ENCODE assay signal across 8 mouse cellular contexts in the genomic region with DNA sequence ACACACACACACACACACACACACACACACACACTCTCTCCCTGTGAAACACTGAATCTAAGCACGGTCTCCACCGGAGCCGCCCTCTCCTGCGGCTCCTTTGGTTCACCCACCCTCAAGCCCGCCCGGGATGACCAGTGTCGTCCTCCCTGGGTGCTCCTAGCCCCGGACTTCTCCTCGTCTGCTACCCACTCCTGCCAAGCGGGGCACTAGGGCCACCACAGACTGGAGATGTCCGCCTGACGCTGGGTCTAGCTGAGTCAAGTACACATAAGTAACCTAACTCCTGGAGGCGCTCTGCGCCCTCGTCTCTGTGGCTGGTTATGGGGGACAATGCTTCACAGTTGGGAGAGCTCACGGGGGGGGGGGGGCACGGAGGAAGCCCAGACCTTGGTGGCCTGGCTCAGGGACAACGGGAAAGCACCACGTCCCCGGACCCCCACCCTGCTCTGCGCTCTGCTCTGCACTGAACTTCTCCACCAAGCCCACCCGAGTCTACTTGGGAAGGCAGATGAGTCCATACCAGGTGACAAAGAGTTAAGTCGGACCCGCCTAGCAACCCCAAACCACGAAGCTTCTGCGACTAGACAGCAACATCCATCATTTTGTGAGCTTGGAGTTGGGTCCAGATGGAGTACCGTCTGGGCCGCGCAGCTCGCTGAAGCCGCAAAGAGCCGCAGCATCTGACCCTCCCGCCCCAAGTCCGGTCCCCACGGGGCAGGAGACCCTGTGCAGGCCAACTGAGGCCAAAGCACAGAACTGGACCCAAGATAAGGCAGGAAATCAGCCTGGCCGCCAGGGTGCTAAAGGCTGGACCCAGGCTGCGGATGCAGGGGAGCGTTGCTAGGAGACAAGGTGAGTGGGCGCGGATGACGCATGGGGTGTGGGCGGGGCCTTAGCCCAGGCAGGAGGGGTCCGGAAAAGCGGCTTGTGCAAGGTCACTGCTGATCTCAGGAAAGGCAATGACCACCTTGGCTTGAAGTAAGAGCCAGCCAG. TPM values are rescaled to one million over a fixed set of nuclear protein-coding genes. Genes with fewer than 3 reads are reported as not detected.
DNase-seq lines count a peak whose midpoint lies in the region; ATAC-seq lines count a peak whose summit lies in the region.

TSS of gene Matk (plus strand) at position 512 of the 996 bp plus-strand sequence.

- peaks cover 18% of the 10 kb centered on the region for H3K4me1 ChIP-seq in embryonic facial prominence, embryonic 15.5 days
- H3K4me1 ChIP-seq in neural tube, embryonic 14.5 days (ENCODE audit: control insufficient read depth, insufficient read depth, low read length), result peaks cover 13% of the 10 kb centered on the region

- H3K9ac ChIP-seq in embryonic facial prominence, embryonic 15.5 days, result no peak within 1 kb of the TSS
- H3K9ac ChIP-seq in neural tube, embryonic 14.5 days (replicated peaks; ENCODE audit: low read depth, low read length), result 0 out of 2 replicates have a peak within 1 kb of the TSS, but pooled peaks have one; percentile 26

- WGBS in embryonic facial prominence, embryonic 15.5 days, result 8% methylated on average over 43 of the region's 44 CpGs
- 10% methylated on average over 42 of the region's 44 CpGs for WGBS in neural tube, embryonic 14.5 days

- H3K4me3 ChIP-seq in embryonic facial prominence, embryonic 15.5 days (replicated peaks), result peak within 1 kb of the TSS; percentile 11; the same call in 1 of the 2 replicates
- peak within 1 kb of the TSS; percentile 19; the same call in 1 of the 2 replicates for H3K4me3 ChIP-seq in neural tube, embryonic 14.5 days (ENCODE audit: low read depth, low read length)

- H3K4me2 ChIP-seq in embryonic facial prominence, embryonic 15.5 days (replicated peaks), result peak within 1 kb of the TSS; percentile 34
- H3K4me2 ChIP-seq in neural tube, embryonic 14.5 days (ENCODE audit: low read depth, low read length), result peak within 1 kb of the TSS; percentile 58

- H3K9me3 ChIP-seq in embryonic facial prominence, embryonic 15.5 days (replicated peaks), result no peaks in the 10 kb centered on the region
- no peaks in the 10 kb centered on the region for H3K9me3 ChIP-seq in neural tube, embryonic 14.5 days (ENCODE audit: control insufficient read depth, low read length)

- peaks cover 59% of the 10 kb centered on the region for H3K27me3 ChIP-seq in embryonic facial prominence, embryonic 15.5 days
- peaks cover 20% of the 10 kb centered on the region for H3K27me3 ChIP-seq in neural tube, embryonic 14.5 days (ENCODE audit: control insufficient read depth, insufficient read depth, low read length)

- H3K36me3 ChIP-seq in embryonic facial prominence, embryonic 15.5 days, result 0 out of 2 replicates have a peak, but pooled peaks cover 4% of the 10 kb centered on the region
- peaks cover 7% of the 10 kb centered on the region; the same call in 1 of the 2 replicates for H3K36me3 ChIP-seq in neural tube, embryonic 14.5 days (ENCODE audit: control insufficient read depth, insufficient read depth, low read length)

- no peak for ATAC-seq in embryonic facial prominence, embryonic 15.5 days (ENCODE audit: insufficient number of reproducible peaks, low FRiP score, low TSS enrichment, low read depth)
- peak; percentile 74 for ATAC-seq in neural tube, embryonic 14.5 days (ENCODE audit: low read depth)
- ATAC-seq in erythroblast, adult 5-6 weeks (replicated peaks; ENCODE audit: low FRiP score, poor library complexity, severe bottlenecking), result no peak

- H3K27ac ChIP-seq in embryonic facial prominence, embryonic 15.5 days (replicated peaks), result no peak within 1 kb of the TSS
- H3K27ac ChIP-seq in neural tube, embryonic 14.5 days (ENCODE audit: low read depth, low read length), result no peak within 1 kb of the TSS

- DNase-seq in CD4-positive, CD25-positive, alpha-beta regulatory T cell, adult 2 months (ENCODE audit: low read depth, low spot score), result peak; percentile 87
- peak; percentile 23 for DNase-seq in NIH3T3 (ENCODE audit: low read depth)
- peak; percentile 90 for DNase-seq in induced T-regulatory cell, adult 2 months (ENCODE audit: low read depth)
- peak; percentile 90 to 94 for DNase-seq in left cerebral cortex, postnatal 36 days (ENCODE audit: low spot score in 2 of 2)
- DNase-seq in thymus, postnatal 10 days (ENCODE audit: low spot score in 2 of 2), result peak; percentile 34 to 46

- intact Hi-C loops in left cerebral cortex, postnatal 36 days (cut with DNase I), result no loop called here

RNA-seq across cellular contexts. Expression of gene Matk, which starts in this region (rescaled TPM):
- polyA plus RNA-seq in embryonic facial prominence, embryonic 15.5 days (2015; fragmentation: Nextera tagmentation; extraction: Ambion mirVana), result 7.1 and 9.1 TPM in 2 replicates
- total RNA-seq in left cerebral cortex, postnatal 36 days (2021), result 100 to 1,000 TPM; 191 to 213 TPM
- 21.8 and 37.6 TPM in 2 replicates for polyA plus RNA-seq in neural tube, embryonic 14.5 days (2014; fragmentation: Nextera tagmentation; extraction: Ambion mirVana)
- 0.42 and 0.96 TPM in 2 replicates for total RNA-seq in erythroblast, adult 5-6 weeks (2015; ENCODE audit: low replicate concordance)
- 4.3 TPM in 2 replicates for total RNA-seq in erythroblast, adult 5-6 weeks (2017; ENCODE audit: low replicate concordance)

Comparison
In these comparisons a context has a peak if more than half of its experiments do, and no peak if none do; other contexts are left out.
1. RNA of gene Matk (total RNA-seq): 191 to 213 TPM in left cerebral cortex, postnatal 36 days; 0.42 to 4.3 TPM in erythroblast, adult 5-6 weeks; every median in the first group is over 10 times any median in the second.
2. DNase-seq: peak in every context shown above with its lines; median percentile 92 in left cerebral cortex, postnatal 36 days; 90 in induced T-regulatory cell, adult 2 months; 87 in CD4-positive, CD25-positive, alpha-beta regulatory T cell, adult 2 months; 40 in thymus, postnatal 10 days; 23 in NIH3T3.